Mouse (Mus musculus) left cerebral cortex, adult 9 months (tissue): ENCODE measurements at regions not wholly inside any gene's neighbourhood (a gene's known extent, or its start where the extent isn't known, plus 50 kb on each side); places are given as distances from the start of the nearest gene placed in this dataset.

Experiments
- DNase-seq, 2 experiments: peaks; one replicate each; pipeline ENCODE4 v3.0.0; 2022; ENCODE audit warnings: low spot score in 2 of 2

- no peak for DNase-seq
These were observed 115.4 kb upstream of the Prmt6 start for GRCm38 (mm10) chr3:110366151-110366550.

- DNase-seq = no peak
These were observed 111.1 kb upstream of the Prmt6 start for GRCm38 (mm10) chr3:110361900-110362299.

GRCm38 (mm10) chr3:110356822-110357594, 106.2 kb upstream of the Prmt6 start:
- DNase-seq = no peak

- DNase-seq = no peak
These were observed 102.9 kb upstream of the Prmt6 start for GRCm38 (mm10) chr3:110353654-110354053.

- no peak for DNase-seq
These were observed 99.3 kb upstream of the Prmt6 start for GRCm38 (mm10) chr3:110350075-110350474.

- peak in 1 of 2 experiments; percentile 14 for DNase-seq
These were observed 98.6 kb upstream of the Prmt6 start for GRCm38 (mm10) chr3:110349446-110349845.

GRCm38 (mm10) chr3:110344846-110345245, 94.0 kb upstream of the Prmt6 start:
- DNase-seq = no peak

- no peak for DNase-seq
These were observed 89.3 kb upstream of the Prmt6 start for GRCm38 (mm10) chr3:110340067-110340466.

- no peak for DNase-seq
These were observed 88.3 kb upstream of the Prmt6 start for GRCm38 (mm10) chr3:110339026-110339606.

GRCm38 (mm10) chr3:110329175-110329574, 78.4 kb upstream of the Prmt6 start:
- DNase-seq = no peak

GRCm38 (mm10) chr3:110310270-110310669, 59.5 kb upstream of the Prmt6 start:
- no peak for DNase-seq

GRCm38 (mm10) chr3:110303166-110303565, 52.4 kb upstream of the Prmt6 start:
- no peak for DNase-seq
